Mouse (Mus musculus): ENCODE measurements around the gene Nfam1.

Nfam1 gene

GRCm38 (mm10) chr15:82992079-82992783, 40.9 kb downstream of the Nfam1 start:
- DNase-seq, result no peak

- no peak for DNase-seq
These were observed 43.9 kb downstream of the Nfam1 start for GRCm38 (mm10) chr15:82989190-82989704.

- DNase-seq, result peak; percentile 90 to 97
These were observed 45.4 kb downstream of the Nfam1 start, which contains the start of gene Tcf20 for GRCm38 (mm10) chr15:82987732-82988112. Gene Tcf20, minus strand, starts transcription at chr15:82987872.

GRCm38 (mm10) chr15:82987014-82987731, 45.9 kb downstream of the Nfam1 start:
- peak; percentile 23 to 35 for DNase-seq

- no peak for DNase-seq
These were observed 48.5 kb downstream of the Nfam1 start for GRCm38 (mm10) chr15:82984574-82984973.

GRCm38 (mm10) chr15:82984097-82984496, 49.0 kb downstream of the Nfam1 start:
- DNase-seq, result no peak

- no peak for DNase-seq
These were observed 49.6 kb downstream of the Nfam1 start for GRCm38 (mm10) chr15:82983416-82984026.

- no peak for DNase-seq
These were observed 50.2 kb downstream of the Nfam1 start for GRCm38 (mm10) chr15:82982724-82983415.

- DNase-seq, result no peak
These were observed 51.2 kb downstream of the Nfam1 start for GRCm38 (mm10) chr15:82981676-82982520.

GRCm38 (mm10) chr15:82979531-82979930, 53.6 kb downstream of the Nfam1 start:
- no peak for DNase-seq

- DNase-seq, result no peak
These were observed 58.6 kb downstream of the Nfam1 start for GRCm38 (mm10) chr15:82974471-82974870.

GRCm38 (mm10) chr15:82969206-82969721, 63.8 kb downstream of the Nfam1 start:
- DNase-seq, result no peak

- no peak for DNase-seq
These were observed 64.7 kb downstream of the Nfam1 start for GRCm38 (mm10) chr15:82968449-82968848.

- DNase-seq, result no peak
These were observed 65.2 kb downstream of the Nfam1 start for GRCm38 (mm10) chr15:82967947-82968346.

- no peak for DNase-seq
These were observed 68.8 kb downstream of the Nfam1 start for GRCm38 (mm10) chr15:82964266-82964825.

GRCm38 (mm10) chr15:82963556-82964156, 69.5 kb downstream of the Nfam1 start:
- no peak for DNase-seq

- no peak for DNase-seq
These were observed 70.0 kb downstream of the Nfam1 start for GRCm38 (mm10) chr15:82963090-82963489.

- DNase-seq, result no peak
These were observed 70.6 kb downstream of the Nfam1 start for GRCm38 (mm10) chr15:82962536-82962935.

GRCm38 (mm10) chr15:82960786-82961561, 72.1 kb downstream of the Nfam1 start:
- DNase-seq, result no peak

- no peak for DNase-seq
These were observed 74.0 kb downstream of the Nfam1 start for GRCm38 (mm10) chr15:82959151-82959550.
